Mouse (Mus musculus): ENCODE measurements around the gene Glis3.

The Glis3 gene

GRCm38 (mm10) chr19:28656882-28657281 is 23.0 kb downstream of the Glis3 start:
- DNase-seq (ENCODE audit: low read depth, low spot score), result no peak

DNA sequence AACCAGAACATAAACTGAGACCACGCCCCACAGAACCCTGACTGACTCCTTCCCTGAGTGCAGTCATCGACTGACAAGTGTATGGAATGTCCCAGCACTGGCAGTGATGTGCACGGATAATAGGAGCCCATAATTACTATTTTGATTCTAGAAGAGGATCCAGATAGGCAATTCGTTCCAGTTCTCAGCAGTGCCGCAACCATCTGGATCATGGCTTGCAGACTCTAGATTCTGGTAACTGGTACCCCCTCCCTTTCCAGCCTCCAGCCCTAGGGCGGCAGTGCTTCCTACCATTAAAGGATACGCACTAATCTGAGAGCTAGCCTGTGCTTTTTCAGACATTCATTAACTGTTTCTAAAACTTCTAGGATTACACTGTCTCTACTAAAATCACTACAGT is 24.7 kb downstream of the Glis3 start:
- DNase-seq (ENCODE audit: low read depth, low spot score), result no peak

GRCm38 (mm10) chr19:28650836-28651235 is 29.0 kb downstream of the Glis3 start:
- DNase-seq (ENCODE audit: low read depth, low spot score), result no peak

GRCm38 (mm10) chr19:28649489-28649888 is 30.4 kb downstream of the Glis3 start:
- no peak for DNase-seq (ENCODE audit: low read depth, low spot score)

DNA sequence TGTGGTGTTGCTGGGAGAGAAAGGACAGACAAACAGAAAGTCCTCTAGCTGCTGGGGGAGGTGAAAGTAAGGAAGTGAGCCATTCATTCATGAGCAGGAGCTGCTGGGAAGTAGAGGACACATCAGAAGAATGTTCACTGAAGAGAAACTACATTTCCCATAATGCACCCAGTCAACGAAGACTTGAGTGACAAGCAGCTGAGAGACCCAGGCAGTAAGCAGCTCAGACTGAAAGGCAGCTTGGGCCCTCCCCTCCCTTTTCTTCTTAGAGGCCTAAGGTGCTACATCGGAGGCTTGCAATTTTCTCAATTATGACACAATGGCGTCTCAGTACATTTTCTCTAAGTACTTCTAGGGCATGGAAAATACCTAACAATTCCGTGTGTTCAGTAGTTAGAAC is 31.0 kb downstream of the Glis3 start:
- DNase-seq (ENCODE audit: low read depth, low spot score), result no peak

DNA sequence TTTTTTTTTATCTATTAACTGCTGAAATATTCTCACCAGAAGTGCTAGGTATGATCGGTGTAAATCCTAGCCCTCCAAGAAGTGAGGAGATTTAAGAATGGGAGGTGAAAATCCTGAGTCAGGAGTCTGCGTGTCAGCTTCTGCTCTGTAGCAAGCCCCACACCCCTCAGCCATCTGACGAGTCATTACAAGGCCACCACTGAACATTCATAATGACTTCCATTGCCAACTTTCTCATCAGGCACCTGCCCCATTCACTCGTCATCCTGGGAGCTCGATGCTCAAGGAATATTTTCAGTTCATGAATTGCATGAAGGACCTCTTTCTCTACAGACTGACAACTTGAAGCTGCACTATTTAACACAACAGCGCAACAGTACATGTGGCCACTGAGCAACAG is 32.5 kb downstream of the Glis3 start:
- no peak for DNase-seq (ENCODE audit: low read depth, low spot score)

- DNase-seq (ENCODE audit: low read depth, low spot score), result peak; percentile 55
Observed at GRCm38 (mm10) chr19:28646286-28646685, 33.6 kb downstream of the Glis3 start.

DNA sequence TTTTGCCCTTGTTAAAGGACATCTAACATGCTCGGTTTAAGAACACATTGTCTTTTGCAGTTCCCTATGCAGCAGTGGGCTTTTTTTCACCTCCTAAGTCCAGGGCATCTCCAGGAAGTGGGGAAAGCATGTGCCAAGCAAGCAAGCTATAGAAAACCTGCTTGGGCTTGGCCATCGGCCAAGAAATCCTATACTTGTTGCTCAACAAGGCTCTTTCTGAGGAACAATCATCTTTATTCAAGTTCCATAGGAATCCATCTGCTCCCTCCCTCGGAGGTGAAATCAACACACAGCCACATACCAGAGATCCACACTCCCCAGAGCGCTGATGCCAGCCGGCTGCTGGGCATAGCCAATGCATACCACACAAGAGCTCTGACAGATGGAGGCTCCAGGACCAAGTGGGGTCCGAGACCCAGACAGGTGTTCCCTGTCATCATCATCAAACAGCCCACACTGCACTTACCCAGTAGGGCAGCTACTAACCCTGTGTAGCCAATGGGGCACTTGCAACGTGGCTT is 39.0 kb downstream of the Glis3 start:
- DNase-seq (ENCODE audit: low read depth, low spot score), result no peak

GRCm38 (mm10) chr19:28635991-28636553 is 43.8 kb downstream of the Glis3 start:
- no peak for DNase-seq (ENCODE audit: low read depth, low spot score)

DNA sequence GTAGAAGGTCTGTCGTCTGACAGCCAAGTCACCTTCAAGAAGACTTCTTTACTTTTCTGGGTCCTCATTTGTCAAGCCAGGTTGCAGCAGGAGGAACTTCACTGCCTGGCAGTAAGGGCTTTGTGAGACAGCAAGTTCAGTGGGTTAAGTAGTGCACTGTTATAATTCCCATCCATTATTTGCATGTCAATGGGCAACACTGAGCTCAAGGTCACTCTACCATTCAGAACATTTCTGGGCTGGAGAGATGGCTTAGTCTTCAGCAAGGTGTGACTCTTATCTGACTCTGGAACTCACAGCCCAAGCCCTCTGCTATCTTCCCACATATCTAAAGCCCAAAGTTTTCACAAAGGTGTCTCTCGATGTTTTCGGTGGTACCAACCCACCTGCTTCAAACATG is 44.9 kb downstream of the Glis3 start:
- no peak for DNase-seq (ENCODE audit: low read depth, low spot score)

- DNase-seq (ENCODE audit: low read depth, low spot score), result no peak
Observed at GRCm38 (mm10) chr19:28628416-28628815, 51.5 kb downstream of the Glis3 start.

- DNase-seq (ENCODE audit: low read depth, low spot score), result no peak
Observed at GRCm38 (mm10) chr19:28626189-28626588, 53.7 kb downstream of the Glis3 start.

- no peak for DNase-seq (ENCODE audit: low read depth, low spot score)
Observed at GRCm38 (mm10) chr19:28624571-28624970, 55.3 kb downstream of the Glis3 start.

- DNase-seq (ENCODE audit: low read depth, low spot score), result no peak
Observed at GRCm38 (mm10) chr19:28623726-28624125, 56.2 kb downstream of the Glis3 start.

DNA sequence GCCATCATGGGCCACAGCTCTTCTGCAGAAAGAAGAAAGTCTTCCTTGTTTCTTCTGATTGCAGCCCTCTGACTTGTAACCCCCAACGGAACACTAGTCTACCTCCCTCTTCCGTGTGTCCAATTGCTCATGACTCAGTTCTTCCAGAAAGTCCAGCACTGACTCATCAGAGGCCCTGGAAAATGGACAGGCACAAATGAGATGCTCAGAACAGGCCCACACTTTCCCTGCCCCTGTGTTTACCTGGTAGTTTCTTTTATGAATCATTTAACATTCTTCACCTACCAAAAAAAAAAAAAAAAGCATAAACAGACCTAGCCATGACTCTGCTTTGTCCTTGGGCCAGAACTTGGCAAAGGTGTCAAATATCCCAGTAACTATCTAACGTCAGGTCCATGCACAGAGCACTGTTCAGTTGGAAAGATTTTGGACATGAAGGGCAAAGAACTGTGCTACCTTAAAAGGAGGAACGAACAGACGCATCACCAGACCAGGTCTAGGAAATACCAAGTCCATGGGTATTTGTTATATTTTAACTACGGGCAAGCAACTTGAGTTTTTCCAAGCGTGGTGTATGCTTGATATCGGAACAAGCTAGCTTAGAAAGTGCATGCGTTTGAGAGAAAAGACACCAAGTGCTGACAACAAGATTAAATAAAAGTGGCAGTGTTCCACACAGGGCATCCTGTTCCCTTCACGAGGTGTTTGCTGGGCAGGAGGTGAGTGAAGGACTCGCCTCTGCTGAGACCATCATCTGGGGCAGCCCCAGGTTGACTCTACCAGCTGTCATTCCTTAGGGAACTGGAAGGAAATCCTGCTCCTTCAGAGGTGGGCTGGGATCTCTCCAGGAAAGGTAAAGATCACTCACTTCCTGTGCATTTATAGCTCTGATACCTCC is 58.0 kb downstream of the Glis3 start:
- no peak for DNase-seq (ENCODE audit: low read depth, low spot score)

DNA sequence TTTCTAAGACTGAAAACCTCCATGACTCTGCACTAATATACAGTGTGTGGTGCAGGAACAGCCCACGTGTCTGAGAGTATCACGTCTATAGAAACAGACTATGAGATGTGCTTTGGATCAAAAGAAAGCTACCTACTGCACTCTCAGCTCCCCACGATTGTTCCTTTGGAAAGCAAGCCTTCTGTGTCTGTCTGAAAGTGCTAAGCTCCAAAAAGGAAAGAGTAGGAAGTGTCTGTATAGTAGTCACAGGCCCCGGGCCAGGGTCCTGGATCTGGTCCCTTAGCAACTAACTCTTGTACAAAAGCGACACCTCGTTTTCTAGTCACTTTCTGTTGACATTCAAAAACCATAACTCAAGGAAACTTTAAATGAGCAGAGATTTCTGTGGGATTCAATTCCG is 62.1 kb downstream of the Glis3 start:
- no peak for DNase-seq (ENCODE audit: low read depth, low spot score)

- DNase-seq (ENCODE audit: low read depth, low spot score), result no peak
Observed at GRCm38 (mm10) chr19:28617191-28617590, 62.7 kb downstream of the Glis3 start.

DNA sequence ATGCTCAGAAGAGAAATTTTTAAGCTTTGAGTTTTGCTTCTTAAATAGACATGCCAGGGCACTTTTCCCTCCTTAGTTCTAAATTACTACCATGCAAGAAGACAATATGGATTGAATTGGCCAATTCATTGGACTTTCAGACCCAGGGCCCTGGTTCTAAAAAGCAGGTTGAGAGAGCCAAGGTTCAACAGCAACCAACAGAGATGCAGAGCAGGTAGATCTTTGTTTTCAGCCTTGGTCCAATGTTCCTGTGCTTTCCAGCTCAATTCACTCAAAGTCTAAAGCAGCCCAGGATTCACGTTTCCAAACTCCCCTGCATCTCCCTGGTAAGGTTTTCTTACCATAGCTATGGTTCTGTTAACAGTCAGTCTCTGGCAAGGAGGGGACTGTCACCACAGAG is 63.4 kb downstream of the Glis3 start:
- DNase-seq (ENCODE audit: low read depth, low spot score), result no peak

DNA sequence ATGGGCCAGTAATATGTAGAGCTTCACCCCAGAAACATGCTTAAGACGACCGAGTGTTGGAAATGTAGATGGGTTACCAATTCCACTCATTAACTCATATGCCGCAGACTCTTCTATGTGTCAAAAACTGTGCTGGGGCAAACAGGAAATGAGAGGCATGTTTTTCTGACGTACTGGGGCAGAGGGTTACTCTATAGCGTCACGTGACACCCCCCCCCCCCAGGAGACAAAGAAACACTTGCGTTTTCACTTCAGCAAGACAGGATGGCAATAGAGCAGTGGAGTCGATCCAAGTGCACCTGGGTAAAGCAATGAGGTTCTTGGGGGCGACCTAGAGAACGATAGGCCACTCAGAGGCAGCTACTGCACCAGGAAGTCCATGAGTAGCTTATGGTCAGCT is 67.6 kb downstream of the Glis3 start:
- DNase-seq (ENCODE audit: low read depth, low spot score), result no peak

DNA sequence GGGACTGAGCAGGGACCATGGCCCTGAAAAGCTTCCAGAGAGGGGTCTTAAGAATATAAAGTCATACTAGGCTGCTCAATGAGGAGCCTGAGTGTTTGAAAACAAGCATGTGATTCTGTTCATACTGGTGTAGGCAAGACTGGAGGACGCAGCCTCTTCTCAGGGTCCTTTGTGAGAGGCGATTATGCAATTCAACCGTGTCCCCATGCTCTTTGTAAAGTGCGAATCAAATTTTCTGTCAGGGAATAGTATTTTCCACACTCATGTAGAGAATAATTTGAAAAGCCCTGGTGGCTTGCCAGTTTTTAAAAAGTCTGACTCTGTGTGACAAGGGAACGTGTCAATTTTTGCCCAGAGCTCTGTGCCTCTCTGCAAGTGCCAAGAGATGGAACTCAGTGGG is 71.1 kb downstream of the Glis3 start:
- DNase-seq (ENCODE audit: low read depth, low spot score), result no peak

GRCm38 (mm10) chr19:28608277-28608676 is 71.6 kb downstream of the Glis3 start:
- DNase-seq (ENCODE audit: low read depth, low spot score), result no peak

DNA sequence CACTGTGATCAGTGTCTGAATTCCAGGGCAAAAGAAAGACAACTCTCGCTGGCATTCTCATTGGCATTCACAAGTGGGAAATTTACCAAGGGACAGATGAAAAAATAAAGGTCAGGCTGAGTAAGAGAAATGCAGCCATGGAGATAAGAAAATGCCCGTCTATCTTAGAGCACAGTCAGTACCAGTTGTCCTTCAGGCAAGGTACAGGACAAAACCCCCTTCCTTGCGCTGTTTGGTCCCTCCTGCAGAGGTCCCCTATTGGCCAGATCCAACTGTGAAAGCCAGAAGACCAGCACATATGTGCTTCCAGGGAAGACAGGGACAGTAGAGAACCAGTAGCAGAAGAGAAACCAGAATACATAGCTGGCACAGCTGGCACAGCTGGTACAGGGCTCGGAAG is 79.0 kb downstream of the Glis3 start:
- DNase-seq (ENCODE audit: low read depth, low spot score), result no peak

DNA sequence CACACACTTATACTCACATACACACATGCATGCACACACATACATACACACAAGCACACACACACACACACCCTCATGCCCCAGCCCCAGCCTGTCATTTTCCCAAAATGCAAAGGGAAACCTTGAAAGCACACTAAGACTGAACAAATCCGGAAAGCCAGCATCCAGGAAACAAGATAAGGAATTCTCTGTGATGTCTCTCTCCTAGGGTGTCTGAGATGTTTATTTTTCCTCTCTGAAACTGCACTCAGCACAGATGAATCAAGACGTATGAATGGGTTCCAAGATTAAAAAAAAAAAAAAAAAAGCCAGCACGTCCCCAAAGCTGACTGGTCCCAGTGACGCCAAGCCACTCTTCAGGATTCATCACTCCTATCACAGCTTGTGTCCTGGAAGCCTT is 85.7 kb downstream of the Glis3 start:
- no peak for DNase-seq (ENCODE audit: low read depth, low spot score)

Measured in mesoderm, embryonic 11.5 days (tissue).